Mouse (Mus musculus) hindbrain, embryonic 13.5 days (tissue): ENCODE results near the gene Syn3. TPM values are rescaled to one million over a fixed set of nuclear protein-coding genes. Genes with fewer than 3 reads are reported as not detected.
A peak's percentile ranks its signal among the peaks of the same experiment; 100 is the strongest.

Experiments used
- ATAC-seq: fragments of 200-750 bp; cut with Nextera tagmentation; 2 replicates; pipeline ENCODE4 v1.8.0; 2017; ENCODE audit warnings: moderate TSS enrichment; ENCODE audit not compliant: low FRiP score
- H3K27ac ChIP-seq: fragments of 300-500 bp; sonication (generic); 2 replicates; pipeline ENCODE4 v1.5.1; 2015; ENCODE audit warnings: inconsistent platforms, mild to moderate bottlenecking, moderate library complexity
- H3K27me3 ChIP-seq: fragments of 300-500 bp; sonication (generic); 2 replicates; pipeline ENCODE4 v1.6.1; 2015; ENCODE audit warnings: mild to moderate bottlenecking, inconsistent platforms
- H3K36me3 ChIP-seq: fragments of 300-500 bp; sonication (generic); 2 replicates; pipeline ENCODE4 v1.6.1; 2015; ENCODE audit warnings: mild to moderate bottlenecking, inconsistent platforms
- H3K4me1 ChIP-seq: fragments of 300-500 bp; sonication (generic); replicated peaks from 2 replicates; pipeline ENCODE4 v1.6.1; 2015; ENCODE audit warnings: inconsistent platforms
- H3K4me2 ChIP-seq: fragments of 300-500 bp; sonication (generic); 2 replicates; pipeline ENCODE4 v1.6.1; 2015; ENCODE audit warnings: inconsistent platforms, mild to moderate bottlenecking, moderate library complexity
- H3K4me3 ChIP-seq: fragments of 300-500 bp; sonication (generic); 2 replicates; pipeline ENCODE4 v1.5.1; 2015; ENCODE audit warnings: mild to moderate bottlenecking, inconsistent platforms
- H3K9ac ChIP-seq: fragments of 300-500 bp; sonication (generic); 2 replicates; pipeline ENCODE4 v1.6.1; 2015; ENCODE audit warnings: mild to moderate bottlenecking, inconsistent platforms
- H3K9me3 ChIP-seq: fragments of 300-500 bp; sonication (generic); 2 replicates; pipeline ENCODE4 v1.6.1; 2016; ENCODE audit warnings: inconsistent platforms
- WGBS: fragments of 180-500 bp; shearing (Covaris S2); methylation state at CpG from one replicate; pipeline ENCODE4 v1.1.7; 2015; 5-methylcytosine and 5-hydroxymethylcytosine counted together
- polyA plus RNA-seq: library from polyadenylated mRNA; unstranded; fragments of >200 nt; fragmentation: Nextera tagmentation; extraction: Ambion mirVana; gene quantifications from 2 replicates; pipeline ENCODE4 v1.2.1, GENCODE M21; 2015

Syn3 gene
- polyA plus RNA-seq, 1 experiment from 2014 or later = 16.7 TPM

DNA sequence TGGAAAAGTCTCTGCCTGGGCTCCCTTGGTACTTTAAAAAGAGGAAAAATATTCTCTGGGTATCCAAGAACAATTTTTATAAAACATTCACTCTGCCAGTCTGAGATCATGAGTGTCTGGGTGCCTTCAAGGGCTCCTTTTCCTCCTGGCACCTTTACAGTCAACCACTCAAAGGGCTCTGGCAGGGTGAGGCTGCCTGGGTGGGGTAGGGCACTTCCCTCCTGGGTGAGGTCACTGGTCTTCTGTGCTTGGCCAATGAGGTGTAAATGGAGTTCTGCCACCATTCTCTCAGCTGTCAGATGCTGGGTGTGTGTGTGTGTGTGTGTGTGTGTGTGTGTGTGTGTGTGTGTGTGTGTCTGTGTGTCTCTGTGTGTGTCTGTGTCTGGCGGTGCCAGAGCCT is 39.1 kb downstream of the Syn3 start:
- H3K4me3 ChIP-seq = no peak overlapping the region
- 0 out of 2 replicates have a peak, but pooled peaks cover 8% of the 10 kb centered on the region for H3K27me3 ChIP-seq
- peaks cover 19% of the 10 kb centered on the region for H3K36me3 ChIP-seq
- no peak overlapping the region for H3K9ac ChIP-seq
- ATAC-seq = no peak
- H3K4me1 ChIP-seq = peaks cover 29% of the 10 kb centered on the region
- no peak overlapping the region for H3K4me2 ChIP-seq
- no peaks in the 10 kb centered on the region for H3K9me3 ChIP-seq
- WGBS = 25% methylated on average over 1 of the region's 1 CpGs
- H3K27ac ChIP-seq = no peak overlapping the region

DNA sequence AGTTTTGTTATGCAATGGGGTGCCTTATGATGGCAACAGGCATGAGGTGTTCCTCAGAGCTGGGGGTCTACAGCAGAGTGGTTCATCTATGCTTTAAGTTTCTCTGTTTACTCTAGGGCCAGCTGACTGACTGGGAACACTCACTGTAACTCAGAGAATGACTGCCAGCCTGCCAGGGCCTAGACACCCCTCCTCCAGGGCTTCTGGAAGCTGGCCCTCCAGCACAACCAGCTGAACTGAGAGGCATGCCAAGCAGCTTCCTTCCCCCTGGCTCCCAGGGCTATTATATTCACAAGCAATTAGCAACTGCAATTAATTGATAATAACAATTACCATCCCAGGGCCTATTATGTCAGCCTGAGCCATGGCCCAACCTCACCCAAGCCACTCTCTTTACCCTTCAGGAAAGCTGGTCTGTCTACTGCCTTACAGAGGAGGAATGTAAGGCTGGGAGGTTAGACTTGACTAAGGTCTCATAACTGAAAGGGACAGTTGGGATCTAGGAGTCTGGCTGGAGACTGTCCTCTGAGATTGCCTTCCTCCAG is 41.0 kb downstream of the Syn3 start:
- H3K36me3 ChIP-seq = peaks cover 19% of the 10 kb centered on the region
- H3K4me2 ChIP-seq = no peak overlapping the region
- H3K9ac ChIP-seq = no peak overlapping the region
- no peak overlapping the region for H3K4me3 ChIP-seq
- H3K9me3 ChIP-seq = no peaks in the 10 kb centered on the region
- 0 out of 2 replicates have a peak, but pooled peaks cover 14% of the 10 kb centered on the region for H3K27me3 ChIP-seq
- peak overlapping the region; percentile 58 for H3K27ac ChIP-seq
- ATAC-seq = peak; percentile 75
- H3K4me1 ChIP-seq = peaks cover 21% of the 10 kb centered on the region

DNA sequence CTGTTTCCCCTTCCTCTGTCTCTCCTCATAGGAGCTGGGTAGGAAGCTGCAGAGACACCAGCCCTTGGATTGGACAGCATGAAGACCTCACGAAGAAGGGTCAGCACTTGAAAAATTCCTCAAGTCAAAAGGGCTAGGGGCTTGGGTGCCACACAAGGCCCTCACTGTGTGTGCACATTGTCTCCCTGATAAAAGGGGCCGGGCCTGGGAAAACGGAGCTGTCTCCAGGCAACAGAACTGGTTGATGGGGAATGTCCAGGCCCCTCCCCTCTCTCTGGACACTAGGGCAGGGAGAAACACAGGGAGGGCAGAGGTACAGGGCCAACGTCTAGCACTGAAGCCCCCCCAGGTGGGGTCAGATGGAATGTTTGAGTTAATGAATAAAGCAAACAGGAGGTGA is 41.5 kb downstream of the Syn3 start:
- H3K27ac ChIP-seq = peak overlapping the region; percentile 58
- no peak overlapping the region for H3K9ac ChIP-seq
- WGBS = 9% methylated on average over 4 of the region's 4 CpGs
- peak; percentile 75 for ATAC-seq
- H3K36me3 ChIP-seq = peaks cover 19% of the 10 kb centered on the region
- H3K4me3 ChIP-seq = no peak overlapping the region
- 0 out of 2 replicates have a peak, but pooled peaks cover 14% of the 10 kb centered on the region for H3K27me3 ChIP-seq
- H3K4me2 ChIP-seq = no peak overlapping the region
- H3K9me3 ChIP-seq = no peaks in the 10 kb centered on the region
- peaks cover 19% of the 10 kb centered on the region for H3K4me1 ChIP-seq

DNA sequence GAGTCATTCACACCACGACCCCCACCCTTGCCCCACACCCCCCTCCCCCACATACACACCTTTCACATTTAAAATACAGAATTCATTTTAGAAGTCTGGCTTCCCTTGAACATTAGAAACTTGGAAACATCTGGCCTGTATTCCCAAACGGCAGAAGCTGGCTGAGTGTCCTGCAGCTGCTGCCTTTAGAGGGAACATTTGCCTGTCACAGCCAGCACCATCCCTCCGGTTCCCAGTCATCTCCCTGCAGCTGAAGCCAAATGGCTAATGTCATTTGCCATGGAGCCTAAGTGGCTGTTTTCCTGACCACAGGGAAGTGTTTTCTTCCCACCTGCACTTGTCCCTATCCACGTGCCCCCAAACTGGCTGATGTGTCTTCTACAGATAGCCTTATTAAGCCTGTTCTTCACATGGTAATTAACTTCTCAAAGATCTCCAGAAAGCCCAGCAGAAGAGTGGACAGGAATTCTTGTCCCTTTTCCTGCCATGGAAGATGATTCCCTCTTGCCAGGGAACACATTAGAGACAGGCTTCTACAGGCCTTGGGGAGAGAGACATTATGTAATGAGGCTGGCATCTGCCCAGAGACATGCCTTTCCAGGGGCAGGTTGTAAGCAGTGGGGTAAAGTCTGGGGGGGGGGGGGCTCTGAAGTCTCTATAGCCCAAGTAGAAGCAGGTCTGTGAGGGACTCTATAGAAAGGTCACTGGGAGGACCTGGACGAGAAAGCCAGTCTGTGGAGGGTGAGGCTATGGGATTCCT is 43.2 kb downstream of the Syn3 start:
- no peak overlapping the region for H3K4me2 ChIP-seq
- ATAC-seq = no peak
- H3K9me3 ChIP-seq = no peaks in the 10 kb centered on the region
- 63% methylated on average over 5 of the region's 5 CpGs for WGBS
- 0 out of 2 replicates have a peak overlapping the region, but pooled peaks have one; percentile 20 for H3K27ac ChIP-seq
- H3K27me3 ChIP-seq = 0 out of 2 replicates have a peak, but pooled peaks cover 11% of the 10 kb centered on the region
- no peak overlapping the region for H3K9ac ChIP-seq
- peaks cover 10% of the 10 kb centered on the region for H3K36me3 ChIP-seq
- H3K4me1 ChIP-seq = peaks cover 22% of the 10 kb centered on the region
- no peak overlapping the region for H3K4me3 ChIP-seq

GRCm38 (mm10) chr10:86452326-86452995 is 46.2 kb downstream of the Syn3 start:
- H3K9ac ChIP-seq = no peak overlapping the region
- no peak overlapping the region for H3K27ac ChIP-seq
- peak; percentile 84 for ATAC-seq
- 37% methylated on average over 6 of the region's 6 CpGs for WGBS
- H3K4me1 ChIP-seq = peaks cover 10% of the 10 kb centered on the region
- H3K9me3 ChIP-seq = no peaks in the 10 kb centered on the region
- H3K36me3 ChIP-seq = no peaks in the 10 kb centered on the region; the same call in 1 of the 2 replicates
- H3K4me2 ChIP-seq = no peak overlapping the region
- no peak overlapping the region for H3K4me3 ChIP-seq
- H3K27me3 ChIP-seq = 0 out of 2 replicates have a peak, but pooled peaks cover 6% of the 10 kb centered on the region

DNA sequence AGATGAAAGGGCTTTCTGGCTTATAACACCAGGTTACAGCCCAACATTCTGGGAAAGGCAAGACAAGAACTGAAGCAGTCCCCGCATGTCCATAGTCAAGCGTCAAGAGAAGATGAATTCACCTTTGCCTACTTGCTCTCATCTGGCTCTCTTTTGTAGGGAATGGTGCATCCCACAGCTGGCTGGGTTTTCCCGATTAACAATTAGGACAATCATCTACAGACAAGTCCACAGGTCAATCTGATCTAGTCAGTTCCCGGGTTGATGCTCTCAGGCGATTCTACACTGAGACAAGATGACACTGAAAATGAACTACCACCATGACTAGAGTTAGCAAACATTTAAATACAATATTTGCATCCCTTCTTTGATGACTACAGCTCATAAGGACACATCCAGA is 47.4 kb downstream of the Syn3 start:
- Histone ChIP-seq H3K27me3 (0 out of 2 replicates have a peak, but pooled peaks cover 6% of the 10 kb centered on the region), H3K9ac (no peak overlapping the region), H3K4me3 (no peak overlapping the region), H3K36me3 (no peaks in the 10 kb centered on the region), H3K9me3 (no peaks in the 10 kb centered on the region), H3K4me2 (no peak overlapping the region), H3K4me1 (0 out of 2 replicates have a peak, but pooled peaks cover 3% of the 10 kb centered on the region), H3K27ac (no peak overlapping the region)
- no peak for ATAC-seq
- WGBS = 91% methylated on average over 5 of the region's 5 CpGs

DNA sequence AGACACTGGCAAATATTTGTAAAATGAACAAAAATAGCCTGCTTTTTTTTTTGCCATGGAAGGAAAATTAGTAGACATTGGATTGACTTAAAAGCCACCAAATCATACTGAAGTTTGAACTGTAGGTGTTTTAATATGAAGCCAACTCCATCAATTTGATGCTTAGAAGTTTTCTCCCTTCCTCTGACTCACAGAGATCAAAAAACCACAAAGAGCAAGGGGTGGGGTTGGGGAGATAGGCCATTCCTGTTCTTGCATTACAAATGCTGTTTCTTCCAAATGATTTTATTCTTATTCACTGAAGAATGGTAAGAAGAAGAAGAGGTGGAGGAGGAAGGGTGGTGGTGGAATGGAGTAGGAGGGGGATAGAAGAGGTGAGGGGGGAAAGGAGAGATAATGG is 52.0 kb downstream of the Syn3 start:
- Histone ChIP-seq H3K27ac (no peak overlapping the region), H3K4me2 (no peak overlapping the region), H3K36me3 (no peaks in the 10 kb centered on the region), H3K9ac (no peak overlapping the region), H3K4me3 (no peak overlapping the region), H3K4me1 (no peaks in the 10 kb centered on the region), H3K27me3 (no peaks in the 10 kb centered on the region), H3K9me3 (no peaks in the 10 kb centered on the region)
- ATAC-seq = no peak

DNA sequence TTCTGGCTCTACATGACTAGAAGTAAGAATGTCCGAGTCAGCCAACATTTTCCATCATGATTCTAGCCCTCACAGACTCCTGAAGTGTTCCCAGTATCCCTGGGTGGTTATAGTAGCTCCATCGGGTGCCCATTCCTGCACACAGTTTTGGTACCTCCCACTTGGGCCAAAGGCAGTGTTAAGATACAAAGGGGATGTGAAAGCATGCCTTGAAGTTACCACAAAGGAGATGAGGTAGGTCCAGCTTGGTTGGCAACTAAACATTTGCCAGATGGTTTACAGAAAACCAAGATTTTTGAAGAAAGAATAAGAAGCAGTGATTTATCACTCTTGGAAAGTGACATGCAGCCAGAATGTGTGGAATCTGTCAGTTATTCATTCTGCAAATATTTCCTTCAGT is 53.5 kb downstream of the Syn3 start:
- no peaks in the 10 kb centered on the region for H3K4me1 ChIP-seq
- no peak overlapping the region for H3K4me3 ChIP-seq
- no peak overlapping the region for H3K27ac ChIP-seq
- no peaks in the 10 kb centered on the region for H3K9me3 ChIP-seq
- no peak for ATAC-seq
- no peaks in the 10 kb centered on the region for H3K36me3 ChIP-seq
- H3K27me3 ChIP-seq = no peaks in the 10 kb centered on the region
- H3K4me2 ChIP-seq = no peak overlapping the region
- H3K9ac ChIP-seq = no peak overlapping the region
- WGBS = 83% methylated on average over 2 of the region's 2 CpGs

DNA sequence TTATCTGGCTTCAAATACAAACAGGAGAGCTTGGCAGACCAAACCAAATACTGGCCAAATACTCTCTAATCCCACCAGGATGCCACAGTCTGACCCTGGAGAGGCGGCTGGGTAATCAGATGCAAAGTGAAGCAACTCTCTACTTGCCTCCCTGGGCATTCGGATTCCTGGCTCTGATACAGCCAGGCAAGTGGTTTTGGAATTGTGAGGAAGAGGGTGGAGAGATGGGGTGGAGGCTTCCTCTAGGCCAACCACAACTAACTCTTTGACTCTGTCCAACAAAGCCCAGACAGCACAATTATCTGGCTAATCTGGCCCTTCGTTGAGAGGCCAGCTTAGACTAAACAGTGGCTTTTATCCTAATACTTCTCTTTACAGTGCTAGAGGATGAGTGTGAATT is 54.0 kb downstream of the Syn3 start:
- Histone ChIP-seq H3K27me3 (no peaks in the 10 kb centered on the region), H3K4me1 (no peaks in the 10 kb centered on the region), H3K36me3 (no peaks in the 10 kb centered on the region), H3K4me2 (no peak overlapping the region), H3K9ac (no peak overlapping the region), H3K9me3 (no peaks in the 10 kb centered on the region), H3K27ac (no peak overlapping the region), H3K4me3 (no peak overlapping the region)
- WGBS = 70% methylated on average over 3 of the region's 3 CpGs
- no peak for ATAC-seq

DNA sequence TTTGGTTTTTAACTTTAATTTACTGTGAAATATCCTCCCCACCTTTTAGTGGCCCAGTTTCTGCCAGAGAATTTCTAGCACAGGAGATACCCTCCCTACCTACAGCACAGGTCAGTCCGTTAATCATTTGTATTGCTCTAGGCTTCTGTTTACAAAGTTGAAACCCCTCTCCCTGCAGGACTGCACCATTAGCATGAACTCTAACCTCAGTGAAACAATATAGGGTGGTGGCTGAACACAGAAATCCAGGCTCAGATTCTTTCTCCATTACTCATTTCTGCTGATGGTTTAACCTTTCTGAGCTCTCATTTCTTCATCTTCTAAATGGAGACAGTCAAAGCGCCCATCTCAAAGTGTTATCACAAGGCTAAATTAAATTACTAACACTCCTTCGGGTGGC is 56.9 kb downstream of the Syn3 start:
- Histone ChIP-seq H3K4me1 (no peaks in the 10 kb centered on the region), H3K27me3 (no peaks in the 10 kb centered on the region), H3K27ac (no peak overlapping the region), H3K36me3 (no peaks in the 10 kb centered on the region), H3K9me3 (no peaks in the 10 kb centered on the region), H3K9ac (no peak overlapping the region), H3K4me2 (no peak overlapping the region), H3K4me3 (no peak overlapping the region)
- no peak for ATAC-seq
- 88% methylated on average over 3 of the region's 3 CpGs for WGBS

- H3K4me1 ChIP-seq = no peaks in the 10 kb centered on the region
- H3K4me3 ChIP-seq = no peak overlapping the region
- WGBS = 95% methylated on average over 4 of the region's 4 CpGs
Measured at GRCm38 (mm10) chr10:86439640-86440039, 59.1 kb downstream of the Syn3 start.

DNA sequence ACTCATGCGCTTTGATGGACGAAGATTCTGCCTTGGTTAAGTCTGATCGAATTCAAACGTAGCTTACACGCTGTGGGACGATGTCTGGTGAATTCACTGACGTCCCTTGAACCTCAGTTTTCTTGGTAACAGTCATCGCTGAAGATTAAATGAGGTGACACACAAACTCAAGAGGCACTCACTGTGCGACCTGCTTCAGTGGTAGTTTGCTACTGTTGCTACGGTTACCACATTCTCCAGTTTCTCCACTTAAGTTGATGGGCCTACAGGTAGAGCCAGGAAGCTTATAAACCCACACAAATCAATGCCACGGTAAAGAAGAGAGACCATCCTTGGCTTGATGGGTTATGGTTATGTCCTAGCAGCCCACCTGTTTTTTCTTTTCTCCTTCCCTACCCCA is 61.4 kb downstream of the Syn3 start:
- Histone ChIP-seq H3K9me3 (no peaks in the 10 kb centered on the region), H3K4me3 (no peak overlapping the region), H3K4me2 (no peak overlapping the region), H3K27ac (no peak overlapping the region), H3K4me1 (0 out of 2 replicates have a peak, but pooled peaks cover 6% of the 10 kb centered on the region), H3K27me3 (no peaks in the 10 kb centered on the region), H3K9ac (no peak overlapping the region), H3K36me3 (no peaks in the 10 kb centered on the region)
- no peak for ATAC-seq
- 96% methylated on average over 11 of the region's 11 CpGs for WGBS

More at GRCm38 (mm10) chr10:86439640-86440039, 59.1 kb downstream of the Syn3 start:
- H3K4me2 ChIP-seq = no peak overlapping the region
- no peaks in the 10 kb centered on the region for H3K9me3 ChIP-seq
- H3K9ac ChIP-seq = no peak overlapping the region
- no peaks in the 10 kb centered on the region for H3K27me3 ChIP-seq
- H3K36me3 ChIP-seq = no peaks in the 10 kb centered on the region
- no peak overlapping the region for H3K27ac ChIP-seq
- no peak for ATAC-seq
